Mouse (Mus musculus) limb, embryonic 14.5 days (tissue): ENCODE results near the gene Fgf4. TPM values are rescaled to one million over a fixed set of nuclear protein-coding genes. Genes with fewer than 3 reads are reported as not detected.

Experiments used
- ATAC-seq: fragments of 200-750 bp; cut with Nextera tagmentation; 2 replicates; pipeline ENCODE4 v1.8.0; 2017; ENCODE audit warnings: low read depth, moderate number of reproducible peaks, moderate TSS enrichment; ENCODE audit not compliant: low FRiP score
- DNase-seq: peaks from one replicate; pipeline ENCODE4 v3.0.0-alpha.2; 2015; ENCODE audit warnings: low spot score
- H3K27ac ChIP-seq: fragments of 300-500 bp; sonication (generic); replicated peaks from 2 replicates; pipeline ENCODE4 v1.5.1; 2014; ENCODE audit warnings: low read depth, mild to moderate bottlenecking, low read length, moderate library complexity, mixed read lengths
- H3K27me3 ChIP-seq: fragments of 300-500 bp; sonication (generic); 2 replicates; pipeline ENCODE4 v1.6.1; 2014; ENCODE audit warnings: low read length, mixed read lengths; ENCODE audit not compliant: control insufficient read depth, insufficient read depth
- H3K36me3 ChIP-seq: fragments of 300-500 bp; sonication (generic); 2 replicates; pipeline ENCODE4 v1.6.1; 2014; ENCODE audit warnings: mild to moderate bottlenecking, low read length, moderate library complexity, mixed read lengths; ENCODE audit not compliant: control insufficient read depth, insufficient read depth
- H3K4me1 ChIP-seq: fragments of 300-500 bp; sonication (generic); 2 replicates; pipeline ENCODE4 v1.6.1; 2014; ENCODE audit warnings: antibody characterized with exemption, low read length, mixed read lengths; ENCODE audit not compliant: control insufficient read depth, insufficient read depth
- H3K4me2 ChIP-seq: fragments of 300-500 bp; sonication (generic); replicated peaks from 2 replicates; pipeline ENCODE4 v1.6.1; 2014; ENCODE audit warnings: low read depth, mild to moderate bottlenecking, low read length, moderate library complexity; ENCODE audit not compliant: severe bottlenecking
- H3K4me3 ChIP-seq: fragments of 300-500 bp; sonication (generic); replicated peaks from 2 replicates; pipeline ENCODE4 v1.5.1; 2014; ENCODE audit warnings: low read length
- H3K9ac ChIP-seq: fragments of 300-500 bp; sonication (generic); 2 replicates; pipeline ENCODE4 v1.6.1; 2014; ENCODE audit warnings: mild to moderate bottlenecking, low read depth, low read length, moderate library complexity; ENCODE audit not compliant: severe bottlenecking
- H3K9me3 ChIP-seq: fragments of 300-500 bp; sonication (generic); 2 replicates; pipeline ENCODE4 v1.6.1; 2016; ENCODE audit warnings: low read length; ENCODE audit not compliant: control insufficient read depth
- POLR2A ChIP-seq: fragments of 200-500 bp; IDR thresholded peaks from 2 replicates; pipeline ENCODE4 v1.8.0; 2012; ENCODE audit warnings: inconsistent platforms, mild to moderate bottlenecking, moderate library complexity, borderline replicate concordance; ENCODE audit not compliant: insufficient read depth, insufficient read length; ENCODE audit errors: extremely low read depth
- WGBS: fragments of 180-500 bp; shearing (Covaris S2); extraction: QIAGEN DNeasy Blood & Tissue Kit; methylation state at CpG from one replicate; pipeline ENCODE4 v1.1.7; 2014; 5-methylcytosine and 5-hydroxymethylcytosine counted together
- polyA plus RNA-seq, 2 experiments: library from polyadenylated mRNA; depleted of rRNA in 1 of 2; stranded (reverse) in 1 of 2; unstranded in 1 of 2; fragments of >200 nt; fragmentation: Nextera tagmentation in 1 of 2; extraction: Ambion mirVana in 1 of 2; gene quantifications; 2 replicates each; pipeline versions ENCODE4 v1.2.1 to v1.2.3; 2012 to 2014

Fgf4 gene
- polyA plus RNA-seq, 2 experiments = 0.57 to 0.91 TPM

DNA sequence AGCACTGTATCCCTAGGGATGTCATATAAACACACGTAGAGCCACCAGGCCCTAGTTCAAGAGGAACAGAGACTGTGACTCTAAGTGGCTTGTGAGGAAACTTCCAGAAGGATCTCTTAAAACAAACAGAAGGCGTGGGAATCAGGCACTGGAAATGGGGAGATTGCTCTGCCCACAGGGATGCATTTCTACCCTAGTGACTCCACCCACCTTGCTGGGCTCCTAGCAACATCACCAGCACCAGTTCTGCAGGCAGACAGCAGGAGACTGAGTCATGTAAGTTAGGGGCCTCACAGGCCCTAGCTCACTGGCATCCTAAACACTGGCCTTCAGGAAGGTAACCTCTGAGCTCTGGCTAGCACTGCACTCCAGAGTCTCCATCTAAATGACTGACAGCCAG is 44.7 kb downstream of the Fgf4 start:
- H3K4me1 ChIP-seq = peaks cover 8% of the 10 kb centered on the region
- no peak for DNase-seq
- no peak overlapping the region for H3K4me3 ChIP-seq
- ATAC-seq = no peak
- H3K9me3 ChIP-seq = no peaks in the 10 kb centered on the region
- no peaks in the 10 kb centered on the region for H3K36me3 ChIP-seq
- no peak overlapping the region for H3K27ac ChIP-seq
- 61% methylated on average over 2 of the region's 2 CpGs for WGBS
- no peak overlapping the region for H3K4me2 ChIP-seq
- H3K9ac ChIP-seq = no peak overlapping the region
- no peak for TF ChIP-seq POLR2A
- peaks cover 24% of the 10 kb centered on the region for H3K27me3 ChIP-seq

DNA sequence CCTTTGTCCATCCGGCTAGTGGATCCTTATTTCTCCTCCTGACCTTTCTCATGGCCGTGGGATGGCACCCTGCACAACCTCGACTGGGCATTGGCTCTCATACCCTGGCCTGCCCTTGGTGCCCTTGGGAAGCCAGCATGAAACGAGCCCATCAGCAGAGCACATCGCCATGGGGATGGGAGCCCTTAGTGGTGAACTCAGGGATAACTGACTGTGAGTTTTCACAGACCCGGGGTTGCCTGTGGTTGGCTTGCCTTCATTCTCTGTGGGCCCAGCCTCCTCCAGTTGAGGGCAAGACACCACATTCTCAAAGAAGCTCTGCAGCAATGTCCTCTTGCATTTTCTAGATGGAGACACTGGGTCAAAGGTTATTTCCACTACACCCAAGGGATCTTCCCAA is 45.2 kb downstream of the Fgf4 start:
- DNase-seq (no peak), ATAC-seq (no peak)
- Histone ChIP-seq H3K4me2 (no peak overlapping the region), H3K4me3 (no peak overlapping the region), H3K9ac (no peak overlapping the region), H3K27me3 (peaks cover 29% of the 10 kb centered on the region), H3K9me3 (no peaks in the 10 kb centered on the region), H3K4me1 (peaks cover 8% of the 10 kb centered on the region), H3K27ac (no peak overlapping the region), H3K36me3 (no peaks in the 10 kb centered on the region)
- WGBS = 53% methylated on average over 6 of the region's 6 CpGs
- TF ChIP-seq POLR2A = no peak

DNA sequence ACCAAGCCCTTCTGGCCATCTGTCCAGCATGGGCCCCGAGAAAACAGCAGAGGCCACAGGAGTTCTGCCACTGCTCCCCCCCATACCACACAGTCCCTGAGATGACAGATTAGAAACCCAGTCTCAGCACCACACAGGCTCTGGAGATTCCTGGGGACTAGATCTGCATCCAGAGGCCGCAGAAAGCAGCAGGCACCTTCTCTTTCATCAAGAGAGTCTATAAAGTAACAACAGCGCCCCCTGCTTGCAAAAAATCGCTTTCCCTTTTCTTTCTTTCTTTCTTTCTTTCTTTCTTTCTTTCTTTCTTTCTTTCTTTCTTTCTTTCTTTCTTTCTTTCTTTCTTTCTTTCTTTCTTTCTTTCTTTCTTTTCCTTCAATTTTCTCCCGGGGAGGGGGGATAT is 47.0 kb downstream of the Fgf4 start:
- Histone ChIP-seq H3K4me3 (no peak overlapping the region), H3K4me2 (no peak overlapping the region), H3K4me1 (peaks cover 6% of the 10 kb centered on the region), H3K27ac (no peak overlapping the region), H3K9ac (no peak overlapping the region), H3K9me3 (no peaks in the 10 kb centered on the region), H3K27me3 (peaks cover 47% of the 10 kb centered on the region), H3K36me3 (no peaks in the 10 kb centered on the region)
- ATAC-seq (no peak), DNase-seq (peak; percentile 59)
- TF ChIP-seq POLR2A = no peak
- WGBS = 2% methylated on average over 5 of the region's 5 CpGs

DNA sequence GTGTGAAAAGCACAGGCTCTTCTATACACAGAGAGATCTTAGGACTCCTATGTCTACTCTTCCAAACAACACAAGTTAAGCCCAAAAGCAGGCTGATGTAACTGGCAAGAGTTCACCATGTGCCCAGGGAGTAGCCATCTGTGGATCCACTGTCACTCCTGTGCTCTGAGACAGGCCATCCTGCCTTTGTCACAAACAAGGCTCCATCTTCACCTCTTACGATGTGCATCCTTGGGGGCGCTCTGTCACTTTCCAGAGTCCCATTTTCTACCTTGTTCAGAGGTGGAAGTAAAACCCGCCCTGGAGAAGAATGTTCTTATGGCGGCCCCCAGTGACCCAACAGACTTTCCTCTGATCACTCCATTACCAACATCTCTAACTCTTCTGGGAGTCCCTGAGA is 47.5 kb downstream of the Fgf4 start:
- Histone ChIP-seq H3K27me3 (peaks cover 53% of the 10 kb centered on the region), H3K9me3 (no peaks in the 10 kb centered on the region), H3K27ac (no peak overlapping the region), H3K36me3 (no peaks in the 10 kb centered on the region), H3K4me1 (peaks cover 6% of the 10 kb centered on the region), H3K9ac (no peak overlapping the region), H3K4me2 (no peak overlapping the region), H3K4me3 (no peak overlapping the region)
- 0% methylated on average over 4 of the region's 4 CpGs for whole genome bisulfite sequencing
- TF ChIP-seq POLR2A = no peak
- no peak for ATAC-seq
- DNase-seq = no peak

DNA sequence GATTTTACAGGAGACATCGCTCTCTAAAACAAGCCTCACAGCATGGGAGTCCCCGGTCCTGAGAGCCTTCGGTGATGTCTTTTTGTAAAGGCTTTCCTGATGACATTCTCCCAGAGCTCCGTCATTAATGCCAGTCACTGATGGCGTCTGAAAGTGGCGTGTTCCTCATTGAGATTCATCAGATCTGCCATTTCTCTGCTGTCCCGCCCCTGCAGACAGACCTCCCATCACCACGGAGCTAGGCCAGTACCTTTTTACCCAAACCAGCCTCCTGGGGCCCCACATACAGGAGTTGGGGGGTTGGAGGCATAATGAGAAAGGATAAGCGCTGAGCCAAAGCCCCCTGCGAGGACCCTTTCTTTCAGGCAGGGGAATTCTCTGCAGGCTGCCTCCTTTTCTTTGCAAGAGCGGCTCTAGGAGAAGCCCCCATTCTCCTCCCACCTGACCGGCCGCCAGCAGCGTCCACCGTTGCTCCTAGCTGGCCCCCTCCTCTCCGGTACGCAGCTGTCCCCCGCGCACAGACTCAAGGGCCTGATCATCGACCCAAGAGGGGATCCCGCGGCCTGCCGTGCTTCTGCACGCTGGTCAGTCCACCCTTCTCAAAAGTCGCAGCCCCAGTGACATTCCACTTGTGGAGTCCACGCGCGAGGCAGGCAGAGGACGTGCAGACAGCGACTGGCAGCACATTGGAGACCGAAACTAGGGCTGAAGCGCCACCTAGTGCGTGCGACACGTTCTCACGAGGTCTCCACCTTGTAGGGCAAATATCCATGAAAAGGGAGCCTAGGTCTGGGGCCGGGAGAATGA is 48.3 kb downstream of the Fgf4 start:
- H3K27ac ChIP-seq = no peak overlapping the region
- WGBS = 2% methylated on average over 37 of the region's 37 CpGs
- H3K4me1 ChIP-seq = peaks cover 6% of the 10 kb centered on the region
- no peak for TF ChIP-seq POLR2A
- H3K4me2 ChIP-seq = peak overlapping the region; percentile 79
- peak overlapping the region; percentile 40 for H3K4me3 ChIP-seq
- H3K27me3 ChIP-seq = peaks cover 55% of the 10 kb centered on the region
- ATAC-seq (peak; percentile 75), DNase-seq (peak; percentile 64)
- peak overlapping the region; percentile 46; the same call in 1 of the 2 replicates for H3K9ac ChIP-seq
- no peaks in the 10 kb centered on the region for H3K36me3 ChIP-seq
- no peaks in the 10 kb centered on the region for H3K9me3 ChIP-seq
